17 mouse cellular contexts compared by ENCODE assay signal in the genomic region with DNA sequence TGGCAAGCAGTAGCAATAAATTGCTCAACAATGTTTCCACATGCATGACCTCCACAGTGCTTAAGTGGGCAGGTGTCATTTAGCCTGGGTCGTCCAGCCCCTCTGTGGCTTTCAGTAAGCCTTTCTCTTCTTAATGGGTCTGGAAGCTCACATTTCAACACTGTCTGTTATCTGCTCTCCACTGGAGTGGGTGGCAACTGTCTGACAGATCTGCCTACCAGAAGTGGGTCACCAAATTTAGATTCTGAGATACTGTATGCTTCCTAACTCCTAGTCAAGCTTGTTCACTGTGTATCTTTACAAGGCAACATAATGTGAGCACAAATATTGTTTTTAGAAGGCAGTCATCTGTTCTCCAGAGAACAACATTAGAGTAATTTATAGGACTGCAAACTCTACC. TPM values are rescaled to one million over a fixed set of nuclear protein-coding genes. Genes with fewer than 3 reads are reported as not detected.
DNase-seq lines count a peak whose midpoint lies in the region; ATAC-seq and TF ChIP-seq lines count a peak whose summit lies in the region.
"Had no signal": no experiment of that assay in that cellular context is flagged by ENCODE, and none has a peak within 500 bp of the region (broad histone marks: within the 10 kb centered on the region; RNA-seq: fewer than 3 reads in every experiment).

No protein-coding gene starts in this region.

- no peak for TF ChIP-seq CTCF in heart, adult 2 months (IDR thresholded peaks at IDR 0.05)

- intact Hi-C loops in heart, adult 2 months (cut with DNase I), result no loop called here

- peaks cover 3 to 18% of the 10 kb centered on the region in 2 experiments for H3K4me1 ChIP-seq in heart, embryonic 14.5 days (ENCODE audit: control insufficient read depth in 2 of 2, insufficient read depth in 2 of 2, low read length in 2 of 2)
- H3K4me1 ChIP-seq in heart, adult 2 months (ENCODE audit: control insufficient read depth, insufficient read depth, low read length), result no peaks in the 10 kb centered on the region
- H3K4me1 ChIP-seq: forebrain, embryonic 12.5 days had no signal

- H3K4me2 ChIP-seq in heart, embryonic 14.5 days (ENCODE audit: low read length), result peak overlapping the region; percentile 39
- H3K4me2 ChIP-seq: forebrain, embryonic 12.5 days had no signal

- no peak overlapping the region; a peak in 1 of 4 replicates for H3K27ac ChIP-seq in heart, embryonic 14.5 days (replicated peaks in 1 of 2; ENCODE audit: control insufficient read depth in 1 of 2, insufficient read depth in 1 of 2, low read depth in 2 of 2, low read length in 2 of 2)
- no peak overlapping the region for H3K27ac ChIP-seq in heart, adult 2 months
- H3K27ac ChIP-seq: forebrain, embryonic 12.5 days; hindbrain, postnatal 0 days; macrophage had no signal

- H3K9ac ChIP-seq in heart, embryonic 14.5 days (ENCODE audit: low read length), result no peak overlapping the region
- H3K9ac ChIP-seq in heart, adult 2 months (ENCODE audit: low read depth, low read length), result no peak overlapping the region
- H3K9ac ChIP-seq: forebrain, embryonic 12.5 days had no signal

- no peaks in the 10 kb centered on the region for H3K9me3 ChIP-seq in heart, embryonic 14.5 days (ENCODE audit: control insufficient read depth, low read length)
- H3K9me3 ChIP-seq: forebrain, embryonic 12.5 days had no signal

- no peak for TF ChIP-seq EP300 in heart, adult 2 months (IDR thresholded peaks at IDR 0.05; ENCODE audit: insufficient read depth, low read depth, low read length)

- peak; percentile 31; the same call in 1 of the 2 replicates for ATAC-seq in heart, embryonic 14.5 days (ENCODE audit: insufficient number of reproducible peaks, insufficient read depth, low FRiP score, low read depth)
- peak; percentile 61 for ATAC-seq in granulocyte monocyte progenitor cell, adult 5-6 weeks (replicated peaks; ENCODE audit: poor library complexity, severe bottlenecking)
- ATAC-seq in inflammation-experienced regulatory T-cells, adult 6 months, result no peak
- ATAC-seq: hindbrain, postnatal 0 days had no signal

- no peak overlapping the region for H3K4me3 ChIP-seq in heart, embryonic 14.5 days (ENCODE audit: control insufficient read depth in 1 of 2, insufficient read depth in 1 of 2, low read depth in 1 of 2, low read length in 2 of 2)
- no peak overlapping the region for H3K4me3 ChIP-seq in heart, adult 2 months
- H3K4me3 ChIP-seq: forebrain, embryonic 12.5 days had no signal

- DNase-seq in heart, adult 2 months, result no peak
- DNase-seq in right cerebral cortex, adult 18-20 months, result peak; percentile 46
- DNase-seq in right cerebral cortex, postnatal 14 days, result no peak
- DNase-seq in mesoderm, embryonic 11.5 days (ENCODE audit: low read depth, low spot score), result peak; percentile 33
- DNase-seq in thymus, postnatal 0 days (ENCODE audit: low spot score), result no peak
- DNase-seq: cerebellum, postnatal 36 days; kidney, postnatal 25 days; right cerebral cortex, postnatal 25 days had no signal

- no peaks in the 10 kb centered on the region for H3K79me2 ChIP-seq in heart, adult 2 months (replicated peaks; ENCODE audit: control insufficient read depth, insufficient read depth, low read length)

- H3K36me3 ChIP-seq in heart, embryonic 14.5 days (ENCODE audit: control insufficient read depth, insufficient read depth, low read length), result no peaks in the 10 kb centered on the region
- H3K36me3 ChIP-seq in heart, adult 2 months (ENCODE audit: control insufficient read depth, insufficient read depth, low read length), result no peaks in the 10 kb centered on the region
- H3K36me3 ChIP-seq: forebrain, embryonic 12.5 days had no signal

- no peak for TF ChIP-seq POLR2A in heart, adult 2 months (IDR thresholded peaks at IDR 0.05; ENCODE audit: insufficient read depth, low read depth, low read length)

- 19% methylated on average over 1 of the region's 1 CpGs for WGBS in heart, embryonic 14.5 days
- 22% methylated on average over 1 of the region's 1 CpGs for WGBS in heart, adult 2 months

- H3K27me3 ChIP-seq in heart, embryonic 14.5 days (ENCODE audit: control insufficient read depth, insufficient read depth, low read length), result peaks cover 14% of the 10 kb centered on the region
- no peaks in the 10 kb centered on the region for H3K27me3 ChIP-seq in heart, adult 2 months (ENCODE audit: control insufficient read depth, insufficient read depth, low read length)
- H3K27me3 ChIP-seq: forebrain, embryonic 12.5 days had no signal

RNA-seq across cellular contexts. Expression of a gene that starts 23.5 kb away (rescaled TPM):
- 12.3 and 14.1 TPM in 2 replicates for polyA plus RNA-seq in heart, embryonic 14.5 days (2014; fragmentation: Nextera tagmentation; extraction: Ambion mirVana)
- 10 to 100 TPM; 20.2 to 29.2 TPM for total RNA-seq in heart, adult 2 months (2021)
- 7.9 and 17.8 TPM in 2 replicates for polyA plus RNA-seq in heart, adult 2 months (2012; rRNA removed)
- 57.8 and 65.4 TPM in 2 replicates for total RNA-seq in granulocyte monocyte progenitor cell, adult 5-6 weeks (2014; fragmentation: Nextera tagmentation)
- total RNA-seq in granulocyte monocyte progenitor cell, adult 5-6 weeks (2017), result 51.1 and 70.3 TPM in 2 replicates
- polyA plus RNA-seq in thymus, postnatal 0 days (2015; fragmentation: Nextera tagmentation; extraction: Ambion mirVana), result 1.6 and 1.8 TPM in 2 replicates
- under 1 TPM; 0.23 to 0.47 (median 0.36) TPM for polyA plus RNA-seq in inflammation-experienced regulatory T-cells, adult 6 months (2017; shearing (Covaris generic))

RNA-seq across cellular contexts. Expression of a gene that starts 33.2 kb away (rescaled TPM):
- not detected in 2 replicates for polyA plus RNA-seq in heart, embryonic 14.5 days (2014; fragmentation: Nextera tagmentation; extraction: Ambion mirVana)
- total RNA-seq in heart, adult 2 months (2021), result not detected
- not detected in 2 replicates for polyA plus RNA-seq in heart, adult 2 months (2012; rRNA removed)
- not detected in 2 replicates for total RNA-seq in granulocyte monocyte progenitor cell, adult 5-6 weeks (2014; fragmentation: Nextera tagmentation)
- not detected in 2 replicates for total RNA-seq in granulocyte monocyte progenitor cell, adult 5-6 weeks (2017)
- polyA plus RNA-seq in thymus, postnatal 0 days (2015; fragmentation: Nextera tagmentation; extraction: Ambion mirVana), result 0.57 TPM in 1 of 2 replicates, not detected in the other
- polyA plus RNA-seq in inflammation-experienced regulatory T-cells, adult 6 months (2017; shearing (Covaris generic)), result not detected
- total RNA-seq: gastrocnemius, postnatal 4 days; hindbrain, postnatal 0 days; left cerebral cortex, postnatal 10 days had no signal
- polyA plus RNA-seq: forebrain, embryonic 12.5 days; hindbrain, postnatal 0 days; macrophage; stomach, embryonic 16.5 days had no signal

Comparison
In these comparisons a context has a peak if more than half of its experiments do, and no peak if none do; other contexts are left out.
1. DNase-seq: peak in right cerebral cortex, adult 18-20 months (single experiment) and mesoderm, embryonic 11.5 days (single experiment); none in heart, adult 2 months (0 of 2), right cerebral cortex, postnatal 14 days (single experiment) and thymus, postnatal 0 days (single experiment).